Mouse (Mus musculus) embryonic facial prominence, embryonic 11.5 days (tissue): ENCODE measurements around the gene Hpd. TPM values are rescaled to one million over a fixed set of nuclear protein-coding genes. Genes with fewer than 3 reads are reported as not detected.

Source experiments
- ATAC-seq: fragments of 200-750 bp; cut with Nextera tagmentation; replicated peaks from 2 replicates; pipeline ENCODE4 v1.8.0; 2017; ENCODE audit warnings: low read depth; ENCODE audit not compliant: insufficient number of reproducible peaks, low FRiP score, low TSS enrichment
- DNase-seq: peaks from one replicate; pipeline ENCODE4 v3.0.0-alpha.2; 2015; ENCODE audit warnings: low spot score
- H3K27ac ChIP-seq: fragments of 300-500 bp; sonication (generic); replicated peaks from 2 replicates; pipeline ENCODE4 v1.5.1; 2014; ENCODE audit warnings: mild to moderate bottlenecking, low read depth, low read length, control low read depth
- H3K27me3 ChIP-seq: fragments of 300-500 bp; sonication (generic); 2 replicates; pipeline ENCODE4 v1.6.1; 2014; ENCODE audit warnings: mild to moderate bottlenecking, low read length, moderate library complexity, mixed read lengths; ENCODE audit not compliant: control insufficient read depth, insufficient read depth
- H3K36me3 ChIP-seq: fragments of 300-500 bp; sonication (generic); replicated peaks from 2 replicates; pipeline ENCODE4 v1.6.1; 2014; ENCODE audit warnings: low read depth, mild to moderate bottlenecking, low read length, moderate library complexity, mixed read lengths; ENCODE audit not compliant: control insufficient read depth, insufficient read depth
- H3K4me1 ChIP-seq: fragments of 300-500 bp; sonication (generic); 2 replicates; pipeline ENCODE4 v1.6.1; 2014; ENCODE audit warnings: low read length, mixed read lengths; ENCODE audit not compliant: control insufficient read depth, insufficient read depth
- H3K4me2 ChIP-seq: fragments of 300-500 bp; sonication (generic); 2 replicates; pipeline ENCODE4 v1.6.1; 2014; ENCODE audit warnings: low read depth, mild to moderate bottlenecking, control low read depth, low read length, moderate library complexity
- H3K4me3 ChIP-seq: fragments of 300-500 bp; sonication (generic); 2 replicates; pipeline ENCODE4 v1.5.1; 2014; ENCODE audit warnings: low read depth, low read length, control low read depth
- H3K9ac ChIP-seq: fragments of 300-500 bp; sonication (generic); replicated peaks from 2 replicates; pipeline ENCODE4 v1.6.1; 2014; ENCODE audit warnings: mild to moderate bottlenecking, control low read depth, low read length
- H3K9me3 ChIP-seq: fragments of 300-500 bp; sonication (generic); replicated peaks from 2 replicates; pipeline ENCODE4 v1.6.1; 2016; ENCODE audit warnings: mild to moderate bottlenecking, low read length, inconsistent platforms, mixed read lengths; ENCODE audit not compliant: control insufficient read depth
- WGBS: fragments of 180-500 bp; shearing (Covaris S2); extraction: QIAGEN DNeasy Blood & Tissue Kit; methylation state at CpG from one replicate; pipeline ENCODE4 v1.1.7; 2014; 5-methylcytosine and 5-hydroxymethylcytosine counted together
- polyA plus RNA-seq: library from polyadenylated mRNA; unstranded; fragments of >200 nt; fragmentation: Nextera tagmentation; extraction: Ambion mirVana; gene quantifications from 2 replicates; pipeline ENCODE4 v1.2.1, GENCODE M21; 2014

The Hpd gene
- polyA plus RNA-seq, 1 experiment from 2014 or later: not detected

DNA sequence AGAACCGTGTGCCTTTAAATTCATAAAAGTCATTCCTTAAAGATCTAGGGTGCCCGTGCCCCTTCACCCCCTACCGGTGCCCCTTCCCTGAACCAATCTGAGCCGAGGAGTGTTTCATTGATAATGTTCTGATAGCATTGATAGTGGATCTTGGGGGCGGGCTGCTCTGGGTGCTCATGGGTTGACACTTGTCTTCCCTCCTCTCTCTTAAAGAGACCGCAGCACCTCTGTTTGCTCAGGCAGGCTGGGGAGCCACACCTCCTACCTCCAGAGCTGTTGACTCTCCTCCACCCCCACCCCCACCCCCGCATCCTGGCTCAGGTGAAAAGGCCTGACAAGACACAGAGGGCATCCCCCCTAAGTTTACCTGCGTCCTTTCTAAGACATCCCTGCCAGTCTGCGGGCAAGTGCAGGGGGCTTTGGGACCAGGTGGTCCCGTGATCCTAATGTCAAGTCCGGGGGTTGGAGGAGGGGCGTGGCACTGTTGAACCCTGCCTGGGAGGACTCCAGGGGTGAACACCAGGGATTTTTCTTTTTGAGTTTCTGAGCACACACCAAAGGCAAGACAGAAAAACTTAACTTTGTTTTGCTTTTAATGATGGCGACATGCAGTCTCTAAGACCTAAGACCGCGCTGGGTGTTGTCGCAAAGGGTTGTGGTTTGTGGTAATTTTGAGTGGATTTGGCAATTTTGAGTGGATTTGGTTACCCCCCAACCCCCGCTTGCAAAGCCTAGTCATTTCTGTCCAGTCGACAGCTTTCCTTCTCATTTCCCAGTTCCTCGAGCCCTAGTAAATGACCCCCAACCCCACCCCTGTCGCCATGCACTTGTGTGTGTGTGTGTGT is 37.6 kb downstream of the Hpd start:
- no peak overlapping the region for H3K27ac ChIP-seq
- WGBS: 41% methylated on average over 20 of the region's 20 CpGs
- H3K9me3 ChIP-seq: no peaks in the 10 kb centered on the region
- peaks cover 7% of the 10 kb centered on the region for H3K4me1 ChIP-seq
- peaks cover 10% of the 10 kb centered on the region; the same call in 1 of the 2 replicates for H3K36me3 ChIP-seq
- DNase-seq (no peak), ATAC-seq (no peak)
- H3K4me3 ChIP-seq: peak overlapping the region; percentile 98
- peak overlapping the region; percentile 99 for H3K4me2 ChIP-seq
- H3K27me3 ChIP-seq: no peaks in the 10 kb centered on the region
- no peak overlapping the region for H3K9ac ChIP-seq

GRCm38 (mm10) chr5:123143971-123144745 is 38.4 kb downstream of the Hpd start:
- H3K27me3 ChIP-seq: no peaks in the 10 kb centered on the region
- no peaks in the 10 kb centered on the region for H3K9me3 ChIP-seq
- ATAC-seq (no peak), DNase-seq (no peak)
- peak overlapping the region; percentile 99 for H3K9ac ChIP-seq
- 7% methylated on average over 17 of the region's 17 CpGs for WGBS
- peak overlapping the region; percentile 99 for H3K4me2 ChIP-seq
- peaks cover 4% of the 10 kb centered on the region for H3K4me1 ChIP-seq
- H3K27ac ChIP-seq: no peak overlapping the region
- peaks cover 10% of the 10 kb centered on the region; the same call in 1 of the 2 replicates for H3K36me3 ChIP-seq
- peak overlapping the region; percentile 98 for H3K4me3 ChIP-seq

GRCm38 (mm10) chr5:123143251-123143970 is 39.1 kb downstream of the Hpd start:
- no peak for ATAC-seq
- H3K4me1 ChIP-seq: peaks cover 4% of the 10 kb centered on the region; the same call in 1 of the 2 replicates

DNA sequence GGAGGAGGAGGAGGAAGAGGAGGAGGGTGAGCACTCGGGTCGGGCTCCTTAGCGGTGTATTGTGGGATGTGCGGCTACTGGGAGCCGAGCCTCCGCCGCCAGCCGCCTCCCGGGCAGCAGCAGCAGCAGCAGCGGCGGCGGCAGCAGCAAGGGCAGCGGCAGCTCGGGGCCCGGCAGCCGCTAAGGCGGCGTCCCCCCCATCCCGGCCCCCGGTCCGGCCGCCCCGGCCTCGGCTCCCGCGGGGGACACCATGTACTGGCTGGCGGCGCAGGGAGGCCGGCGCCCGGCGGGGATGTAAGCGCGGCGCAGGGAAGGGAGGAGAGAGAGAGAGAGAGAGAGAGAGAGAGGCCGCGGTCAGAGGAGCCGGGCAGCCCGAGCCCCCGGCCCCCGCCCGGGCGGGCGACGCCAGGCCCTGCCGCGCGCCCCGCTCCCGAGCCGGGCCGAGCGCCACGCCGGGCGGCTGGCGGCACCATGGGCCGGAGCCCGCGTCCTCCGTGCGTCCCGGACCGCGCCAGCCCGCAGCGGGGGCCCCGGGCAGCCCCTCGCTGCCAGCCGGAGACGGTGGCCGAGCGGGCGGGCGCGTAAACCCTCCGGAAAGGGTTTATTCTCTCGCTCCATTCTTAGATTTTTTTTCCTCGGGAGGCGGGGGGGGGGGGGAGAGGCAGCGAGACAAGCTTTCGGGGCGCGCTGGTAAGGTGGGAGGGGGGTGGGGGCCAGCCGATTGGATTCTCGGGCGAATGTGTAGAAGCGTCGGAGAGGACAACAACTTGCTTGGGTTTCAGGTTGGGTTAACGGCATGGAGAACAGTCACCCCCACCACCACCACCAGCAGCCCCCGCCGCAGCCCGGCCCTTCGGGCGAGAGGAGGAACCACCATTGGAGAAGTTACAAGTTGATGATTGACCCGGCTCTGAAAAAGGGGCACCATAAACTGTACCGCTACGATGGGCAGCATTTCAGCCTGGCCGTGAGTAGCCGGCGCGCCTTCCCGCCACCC is 40.1 kb downstream of the Hpd start, which contains the start of gene Setd1b:
Setd1b (plus strand) TSS at position 33 of the 997 bp plus-strand sequence.
- peak; percentile 75 for DNase-seq
- no peak for ATAC-seq
- peak within 1 kb of the TSS; percentile 98 for H3K4me3 ChIP-seq
- H3K4me1 ChIP-seq: peaks cover 4% of the 10 kb centered on the region; the same call in 1 of the 2 replicates
- H3K27me3 ChIP-seq: no peaks in the 10 kb centered on the region
- no peaks in the 10 kb centered on the region for H3K9me3 ChIP-seq
- H3K4me2 ChIP-seq: peak within 1 kb of the TSS; percentile 99
- peak within 1 kb of the TSS; percentile 99 for H3K9ac ChIP-seq
- peak within 1 kb of the TSS; percentile 100 for H3K27ac ChIP-seq
- peaks cover 5% of the 10 kb centered on the region; the same call in 1 of the 2 replicates for H3K36me3 ChIP-seq
- WGBS: under 1% methylated on average over 79 of the region's 103 CpGs

More at GRCm38 (mm10) chr5:123143251-123143970, 39.1 kb downstream of the Hpd start:
- H3K36me3 ChIP-seq: peaks cover 10% of the 10 kb centered on the region; the same call in 1 of the 2 replicates
- peak overlapping the region; percentile 98 for H3K4me3 ChIP-seq
- peak overlapping the region; percentile 99 for H3K9ac ChIP-seq
- 0 out of 2 replicates have a peak overlapping the region, but pooled peaks have one; percentile 100 for H3K27ac ChIP-seq
- H3K4me2 ChIP-seq: peak overlapping the region; percentile 99
- WGBS: 1% methylated on average over 24 of the region's 24 CpGs
- no peaks in the 10 kb centered on the region for H3K9me3 ChIP-seq
- DNase-seq: peak; percentile 75
- no peaks in the 10 kb centered on the region for H3K27me3 ChIP-seq

DNA sequence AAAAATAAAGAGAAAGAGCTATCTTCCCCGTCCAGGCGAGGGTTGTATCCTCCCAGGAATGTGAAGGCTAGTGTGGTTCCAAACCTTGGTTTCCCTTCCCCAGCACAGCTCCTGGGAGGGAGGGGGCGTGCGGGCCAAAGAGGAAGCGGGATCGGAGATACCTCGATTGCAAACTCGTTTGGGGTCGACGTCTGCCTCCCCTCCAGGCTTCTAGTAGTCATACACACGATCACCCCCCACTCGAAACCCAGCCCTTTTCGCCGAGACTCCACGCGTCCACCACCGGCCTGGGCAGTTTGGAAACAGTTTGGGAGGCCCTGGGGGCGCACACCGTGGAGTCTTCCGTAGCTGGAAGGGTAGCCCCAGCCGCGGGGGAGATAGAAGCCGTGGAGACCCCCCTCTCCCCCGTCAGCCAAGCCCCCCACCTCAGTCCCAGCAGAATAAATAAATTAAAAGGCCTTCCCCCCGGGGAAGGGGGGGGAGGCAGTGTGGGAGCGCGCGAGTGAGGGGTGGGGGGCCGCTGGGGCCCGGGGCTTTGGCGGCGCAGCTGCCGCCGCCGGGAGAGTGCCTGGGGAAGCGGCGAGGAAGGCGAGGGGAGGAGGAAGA is 40.9 kb downstream of the Hpd start:
- peaks cover 8% of the 10 kb centered on the region; the same call in 1 of the 2 replicates for H3K4me1 ChIP-seq
- peaks cover 2% of the 10 kb centered on the region; the same call in 1 of the 2 replicates for H3K36me3 ChIP-seq
- H3K9me3 ChIP-seq: no peaks in the 10 kb centered on the region
- WGBS: under 1% methylated on average over 33 of the region's 38 CpGs
- H3K4me3 ChIP-seq: peak overlapping the region; percentile 98
- peak overlapping the region; percentile 99 for H3K9ac ChIP-seq
- peak overlapping the region; percentile 99 for H3K4me2 ChIP-seq
- H3K27ac ChIP-seq: peak overlapping the region; percentile 100
- peak; percentile 67 for DNase-seq
- H3K27me3 ChIP-seq: no peaks in the 10 kb centered on the region
- 0 out of 2 replicates have a peak, but pooled peaks have one; percentile 5 for ATAC-seq

DNA sequence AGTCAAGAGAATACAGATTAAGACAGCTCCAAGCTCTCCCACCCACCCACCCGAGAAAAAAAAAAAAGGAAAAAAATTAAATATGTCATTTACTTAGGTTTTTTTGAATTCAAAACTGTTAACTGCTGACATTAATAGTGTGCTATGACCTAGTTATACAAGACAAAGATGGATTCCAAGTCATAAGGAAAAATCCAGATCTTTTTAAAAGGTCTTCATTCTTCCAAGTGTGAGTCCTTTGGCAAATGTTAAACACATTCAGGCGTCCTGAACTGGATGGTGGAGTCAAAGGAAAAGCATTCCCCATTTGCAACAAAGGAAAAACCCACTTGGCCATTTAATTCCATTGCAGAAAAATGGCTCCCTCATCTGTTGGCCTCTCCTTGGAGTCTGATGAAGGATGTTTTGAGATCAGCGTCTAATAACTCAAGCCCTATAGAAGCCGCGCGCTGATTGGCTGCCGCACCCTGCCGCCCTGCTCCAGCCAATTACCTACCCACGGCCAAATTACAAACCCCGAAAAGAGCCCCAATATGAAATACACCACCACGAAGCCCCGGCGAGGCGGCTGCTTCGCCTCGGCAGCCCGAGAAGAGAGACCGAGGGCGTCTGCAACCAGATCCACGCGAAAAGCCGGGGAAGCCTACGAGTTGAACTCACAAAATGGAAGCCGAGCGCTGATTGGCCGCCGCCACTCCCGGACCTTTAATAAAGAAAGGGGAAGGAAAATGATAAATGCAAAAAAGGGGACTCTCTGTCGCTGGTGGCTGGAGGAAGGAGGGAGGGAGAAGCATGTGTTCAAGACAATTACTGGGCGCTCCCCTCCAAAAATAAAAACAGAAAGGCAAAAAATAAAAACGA is 41.6 kb downstream of the Hpd start:
- peak overlapping the region; percentile 98 for H3K4me3 ChIP-seq
- H3K27me3 ChIP-seq: no peaks in the 10 kb centered on the region
- peaks cover 2% of the 10 kb centered on the region; the same call in 1 of the 2 replicates for H3K36me3 ChIP-seq
- peak overlapping the region; percentile 100 for H3K27ac ChIP-seq
- H3K9ac ChIP-seq: peak overlapping the region; percentile 99
- WGBS: under 1% methylated on average over 31 of the region's 31 CpGs
- ATAC-seq (peak; percentile 54), DNase-seq (peak; percentile 95)
- no peaks in the 10 kb centered on the region for H3K9me3 ChIP-seq
- H3K4me1 ChIP-seq: peaks cover 11% of the 10 kb centered on the region
- peak overlapping the region; percentile 99 for H3K4me2 ChIP-seq
